Mouse (Mus musculus): Measurements from ENCODE around the gene Fstl1.

DNA sequence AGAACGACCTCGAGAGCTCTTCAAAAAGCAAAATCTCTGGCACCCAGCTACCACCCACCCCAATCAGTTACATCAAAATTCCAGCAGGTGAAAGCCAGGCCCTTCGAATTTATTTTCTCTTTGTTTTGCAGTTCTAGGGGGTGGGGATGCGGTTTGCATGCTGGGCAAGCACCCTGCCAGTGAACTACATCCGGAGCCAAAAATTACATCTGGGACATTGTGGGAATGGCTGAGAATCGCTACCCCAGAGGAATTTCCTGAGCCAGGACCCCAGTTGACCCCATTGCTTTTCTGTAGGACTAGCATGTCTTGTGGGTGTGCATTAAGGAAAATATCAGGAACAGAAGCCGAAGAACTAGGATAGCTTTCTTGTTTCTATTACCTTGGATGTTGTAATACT is 54.4 kb downstream of the Fstl1 start:
- TF ChIP-seq CTCF (IDR thresholded peaks at IDR 0.05; ENCODE audit: low read depth, low read length), result no peak
- TF ChIP-seq POLR2A (IDR thresholded peaks at IDR 0.05; ENCODE audit: borderline replicate concordance, low read depth, low read length), result no peak

All from bone marrow macrophage, adult 2 months (primary cell).